Mouse (Mus musculus): Measurements from ENCODE around the gene Dock9. TPM values are rescaled to one million over a fixed set of nuclear protein-coding genes. Genes with fewer than 3 reads are reported as not detected.
A peak's percentile ranks its signal among the peaks of the same experiment; 100 is the strongest.
"Not testable (repeated sequence)": the region's sequence is repeated elsewhere in the genome, so short reads cannot be mapped to it uniquely, and the experiment has no call there.

The Dock9 gene
- total RNA-seq, 2 experiments from 2014 or later = 256 to 267 TPM

- no peak for DNase-seq (ENCODE audit: low spot score in 2 of 2)
Observed at GRCm38 (mm10) chr14:121706482-121706901, 91.1 kb downstream of the Dock9 start.

- DNase-seq (ENCODE audit: low spot score in 2 of 2) = no peak
Observed at GRCm38 (mm10) chr14:121705644-121706043, 92.0 kb downstream of the Dock9 start.

GRCm38 (mm10) chr14:121702534-121702933 is 95.1 kb downstream of the Dock9 start:
- DNase-seq (ENCODE audit: low spot score in 2 of 2) = no peak

GRCm38 (mm10) chr14:121700013-121700412 is 97.6 kb downstream of the Dock9 start:
- DNase-seq (ENCODE audit: low spot score in 2 of 2) = no peak

GRCm38 (mm10) chr14:121698620-121698950 is 99.1 kb downstream of the Dock9 start:
- no peak for DNase-seq (ENCODE audit: low spot score in 2 of 2)

- peak; percentile 41 to 53 for DNase-seq (ENCODE audit: low spot score in 2 of 2)
Observed at GRCm38 (mm10) chr14:121697709-121698619, 99.7 kb downstream of the Dock9 start.

- no peak for DNase-seq (ENCODE audit: low spot score in 2 of 2)
Observed at GRCm38 (mm10) chr14:121697143-121697680, 100.4 kb downstream of the Dock9 start.

GRCm38 (mm10) chr14:121696429-121697118 is 101.1 kb downstream of the Dock9 start:
- DNase-seq (ENCODE audit: low spot score in 2 of 2) = no peak

GRCm38 (mm10) chr14:121694706-121695105 is 102.9 kb downstream of the Dock9 start:
- DNase-seq (ENCODE audit: low spot score in 2 of 2) = no peak

- no peak for DNase-seq (ENCODE audit: low spot score in 2 of 2)
Observed at GRCm38 (mm10) chr14:121693991-121694594, 103.5 kb downstream of the Dock9 start.

GRCm38 (mm10) chr14:121689649-121690048 is 108.0 kb downstream of the Dock9 start:
- not testable (repeated sequence) for DNase-seq (ENCODE audit: low spot score in 2 of 2)

GRCm38 (mm10) chr14:121688175-121688574 is 109.5 kb downstream of the Dock9 start:
- no peak for DNase-seq (ENCODE audit: low spot score in 2 of 2)

GRCm38 (mm10) chr14:121687274-121687673 is 110.4 kb downstream of the Dock9 start:
- no peak for DNase-seq (ENCODE audit: low spot score in 2 of 2)

- no peak for DNase-seq (ENCODE audit: low spot score in 2 of 2)
Observed at GRCm38 (mm10) chr14:121678913-121679312, 118.7 kb downstream of the Dock9 start.

GRCm38 (mm10) chr14:121678445-121678844 is 119.2 kb downstream of the Dock9 start:
- DNase-seq (ENCODE audit: low spot score in 2 of 2) = no peak

GRCm38 (mm10) chr14:121676596-121677330 is 120.9 kb downstream of the Dock9 start:
- DNase-seq (ENCODE audit: low spot score in 2 of 2) = peak in 1 of 2 experiments; percentile 41

- no peak for DNase-seq (ENCODE audit: low spot score in 2 of 2)
Observed at GRCm38 (mm10) chr14:121676121-121676591, 121.5 kb downstream of the Dock9 start.

- DNase-seq (ENCODE audit: low spot score in 2 of 2) = no peak
Observed at GRCm38 (mm10) chr14:121675579-121675978, 122.1 kb downstream of the Dock9 start.

GRCm38 (mm10) chr14:121675146-121675545 is 122.5 kb downstream of the Dock9 start:
- DNase-seq (ENCODE audit: low spot score in 2 of 2) = no peak

- DNase-seq (ENCODE audit: low spot score in 2 of 2) = no peak
Observed at GRCm38 (mm10) chr14:121670016-121670415, 127.6 kb downstream of the Dock9 start.

Data from layer of hippocampus, postnatal 14 days (tissue).